In the genomic region with DNA sequence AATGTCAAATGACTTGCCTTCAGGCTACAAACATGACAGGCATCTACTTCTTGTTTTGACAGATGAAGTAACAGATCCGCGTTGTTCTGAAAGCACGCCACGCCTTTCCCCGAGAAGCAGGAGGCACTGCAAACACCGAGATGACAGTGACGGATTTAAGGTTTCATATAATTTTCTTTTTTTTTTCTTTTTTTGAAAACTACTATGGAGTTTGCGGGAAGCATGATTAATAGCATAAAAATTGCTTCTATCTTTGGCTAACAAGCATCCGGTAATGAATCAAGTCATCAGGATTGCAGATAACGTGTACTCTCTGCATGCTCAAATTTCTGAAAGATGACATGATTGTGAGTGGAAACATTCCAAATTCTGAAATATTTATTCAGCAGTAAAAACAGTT, we compare ENCODE assay signal across 27 mouse cellular contexts. TPM values are rescaled to one million over a fixed set of nuclear protein-coding genes. Genes with fewer than 3 reads are reported as not detected.
DNase-seq lines count a peak whose midpoint lies in the region; ATAC-seq and TF ChIP-seq lines count a peak whose summit lies in the region.
"Had no signal": no experiment of that assay in that cellular context is flagged by ENCODE, and none has a peak within 500 bp of the region (broad histone marks: within the 10 kb centered on the region; RNA-seq: fewer than 3 reads in every experiment).

No protein-coding gene starts in this region.

- 81% methylated on average over 10 of the region's 10 CpGs for WGBS in limb, embryonic 14.5 days
- 91% methylated on average over 10 of the region's 10 CpGs for WGBS in limb, embryonic 10.5 days

- H3K4me3 ChIP-seq in limb, embryonic 14.5 days (replicated peaks; ENCODE audit: low read length), result no peak overlapping the region
- no peak overlapping the region for H3K4me3 ChIP-seq in limb, embryonic 10.5 days
- H3K4me3 ChIP-seq in C2C12 (ENCODE audit: insufficient read depth, poor library complexity, severe bottlenecking), result no peak overlapping the region
- H3K4me3 ChIP-seq: forebrain, embryonic 13.5 days; heart, embryonic 12.5 days; kidney, embryonic 15.5 days; midbrain, embryonic 12.5 days had no signal

- H3K79me2 ChIP-seq in C2C12 (ENCODE audit: control insufficient read depth, insufficient read depth), result no peaks in the 10 kb centered on the region

- no peak for ATAC-seq in limb, embryonic 14.5 days (ENCODE audit: low FRiP score, low read depth)
- ATAC-seq: activated CD4-positive, CD25-positive, alpha-beta regulatory T cell, adult 4 months; forebrain, embryonic 13.5 days; hindbrain, postnatal 0 days; intestine, embryonic 16.5 days had no signal

- H3K79me3 ChIP-seq in C2C12 (ENCODE audit: low read depth), result no peaks in the 10 kb centered on the region

- H3K36me3 ChIP-seq in limb, embryonic 14.5 days (ENCODE audit: control insufficient read depth, insufficient read depth, low read length), result no peaks in the 10 kb centered on the region
- no peaks in the 10 kb centered on the region for H3K36me3 ChIP-seq in limb, embryonic 10.5 days
- H3K36me3 ChIP-seq in C2C12 (ENCODE audit: control insufficient read depth, insufficient read depth), result no peaks in the 10 kb centered on the region
- H3K36me3 ChIP-seq: heart, embryonic 12.5 days; kidney, embryonic 15.5 days; midbrain, embryonic 12.5 days had no signal

- peak; percentile 5 for DNase-seq in limb, embryonic 14.5 days (ENCODE audit: low spot score)
- no peak for DNase-seq in limb, embryonic 10.5 days (ENCODE audit: low spot score)
- peak; percentile 3 for DNase-seq in brain, adult 2 months (ENCODE audit: low read depth, low spot score)
- no peak for DNase-seq in thymus, postnatal 0 days (ENCODE audit: low spot score)
- no peak for DNase-seq in urinary bladder, postnatal 4 days (ENCODE audit: low spot score in 2 of 2)
- DNase-seq in frontal cortex, adult 2 months (ENCODE audit: extremely low spot score in 1 of 2, low spot score in 1 of 2), result no peak
- DNase-seq: adrenal gland, postnatal 25 days; cerebellum, adult 11 months; cerebellum, adult 9-11 months; gastrocnemius, postnatal 25 days; heart, adult 18-20 months; heart, postnatal 14 days; layer of hippocampus, adult 9-11 months; left cerebral cortex, postnatal 4 days; lung, postnatal 10 days had no signal

- no peak for TF ChIP-seq POLR2A in limb, embryonic 14.5 days (IDR thresholded peaks at IDR 0.05; ENCODE audit: borderline replicate concordance, extremely low read depth, insufficient read depth, insufficient read length)

- H3K27ac ChIP-seq in limb, embryonic 14.5 days (replicated peaks; ENCODE audit: low read depth, low read length), result no peak overlapping the region
- no peak overlapping the region for H3K27ac ChIP-seq in limb, embryonic 10.5 days
- H3K27ac ChIP-seq: forebrain, embryonic 13.5 days; hindbrain, postnatal 0 days; kidney, embryonic 15.5 days; midbrain, embryonic 12.5 days; stomach, postnatal 0 days had no signal

- H3K4me2 ChIP-seq in limb, embryonic 14.5 days (replicated peaks; ENCODE audit: low read depth, low read length, severe bottlenecking), result no peak overlapping the region
- H3K4me2 ChIP-seq: forebrain, embryonic 13.5 days; heart, embryonic 12.5 days; kidney, embryonic 15.5 days; midbrain, embryonic 12.5 days had no signal

- no peaks in the 10 kb centered on the region for H3K9me3 ChIP-seq in limb, embryonic 14.5 days (ENCODE audit: control insufficient read depth, low read length)
- no peaks in the 10 kb centered on the region for H3K9me3 ChIP-seq in limb, embryonic 10.5 days (replicated peaks)
- H3K9me3 ChIP-seq: forebrain, embryonic 13.5 days; heart, embryonic 12.5 days; kidney, embryonic 15.5 days; midbrain, embryonic 12.5 days had no signal

- no peak overlapping the region for H3ac ChIP-seq in C2C12 (ENCODE audit: control insufficient read depth, insufficient read length, low read depth)

- H3K4me1 ChIP-seq in limb, embryonic 14.5 days (ENCODE audit: control insufficient read depth, insufficient read depth, low read length), result no peaks in the 10 kb centered on the region
- H3K4me1 ChIP-seq in limb, embryonic 10.5 days, result no peaks in the 10 kb centered on the region
- H3K4me1 ChIP-seq: forebrain, embryonic 13.5 days; heart, embryonic 12.5 days; kidney, embryonic 15.5 days; midbrain, embryonic 12.5 days had no signal

- no peak overlapping the region for H3K9ac ChIP-seq in limb, embryonic 14.5 days (ENCODE audit: low read depth, low read length, severe bottlenecking)
- H3K9ac ChIP-seq: forebrain, embryonic 13.5 days; heart, embryonic 12.5 days; kidney, embryonic 15.5 days; midbrain, embryonic 12.5 days had no signal

- no peak for TF ChIP-seq CTCF in C2C12 (IDR thresholded peaks at IDR 0.05; ENCODE audit: control insufficient read depth, insufficient read depth, insufficient read length)

- H3K27me3 ChIP-seq in limb, embryonic 14.5 days (ENCODE audit: control insufficient read depth, insufficient read depth, low read length), result no peaks in the 10 kb centered on the region
- H3K27me3 ChIP-seq in limb, embryonic 10.5 days (ENCODE audit: low read depth, poor library complexity, severe bottlenecking), result no peaks in the 10 kb centered on the region
- no peaks in the 10 kb centered on the region for H3K27me3 ChIP-seq in C2C12 (ENCODE audit: control insufficient read depth, insufficient read depth, insufficient read length)
- H3K27me3 ChIP-seq: forebrain, embryonic 13.5 days; heart, embryonic 12.5 days; kidney, embryonic 15.5 days; midbrain, embryonic 12.5 days had no signal

TF ChIP-seq in C2C12, 6 proteins besides CTCF, POLR2A, EP300 and RAD21:
- TF ChIP-seq CEBPB (IDR thresholded peaks at IDR 0.05; ENCODE audit: low read depth) (peak; percentile 43), MAX (IDR thresholded peaks at IDR 0.05) (peak; percentile 72), MYOD1 (IDR thresholded peaks at IDR 0.05; ENCODE audit: control insufficient read depth, insufficient read length, low read depth) (peak; percentile 19), USF1 (IDR thresholded peaks at IDR 0.05; ENCODE audit: low read depth) (no peak), MYOG (IDR thresholded peaks at IDR 0.05; ENCODE audit: control insufficient read depth, extremely low read depth, insufficient read length) (no peak), FOSL1 (IDR thresholded peaks at IDR 0.05; ENCODE audit: insufficient read depth, low read length, poor library complexity, severe bottlenecking) (peak; percentile 84)
TF ChIP-seq in C2C12: peak in this region for 4.

RNA-seq across cellular contexts. Expression of a gene that starts 42.1 kb away (rescaled TPM):
- not detected in 2 replicates for polyA plus RNA-seq in limb, embryonic 14.5 days (2012; rRNA removed)
- not detected in 2 replicates for polyA plus RNA-seq in limb, embryonic 14.5 days (2014; fragmentation: Nextera tagmentation; extraction: Ambion mirVana)
- not detected in 2 replicates for polyA plus RNA-seq in limb, embryonic 10.5 days (2016; fragmentation: Nextera tagmentation; extraction: Ambion mirVana)
- polyA plus RNA-seq in C2C12 (2012; fragmentation: generic; extraction: Trizol), result not detected
- polyA plus RNA-seq in thymus, postnatal 0 days (2015; fragmentation: Nextera tagmentation; extraction: Ambion mirVana), result 0.09 TPM in 1 of 2 replicates, not detected in the other
- not detected in 2 replicates for polyA plus RNA-seq in frontal cortex, adult 2 months (2012; rRNA removed)
- polyA plus RNA-seq: activated CD4-positive, CD25-positive, alpha-beta regulatory T cell, adult 4 months; forebrain, embryonic 13.5 days; heart, embryonic 12.5 days; hindbrain, embryonic 11.5 days; hindbrain, postnatal 0 days; intestine, embryonic 16.5 days; kidney, embryonic 15.5 days; liver, adult 2 months; liver, embryonic 16.5 days; midbrain, embryonic 12.5 days; stomach, postnatal 0 days had no signal

Comparison
In these comparisons a context has a peak if more than half of its experiments do, and no peak if none do; other contexts are left out.
1. DNase-seq: peak in limb, embryonic 14.5 days (single experiment) and brain, adult 2 months (single experiment); none in limb, embryonic 10.5 days (single experiment), thymus, postnatal 0 days (single experiment), urinary bladder, postnatal 4 days (0 of 2) and frontal cortex, adult 2 months (0 of 2).